Comparison of ENCODE assay signal across 8 mouse cellular contexts in genomic region chr15:97776514-97776913, GRCm38 (mm10). TPM values are rescaled to one million over a fixed set of nuclear protein-coding genes. Genes with fewer than 3 reads are reported as not detected.
DNase-seq lines count a peak whose midpoint lies in the region; ATAC-seq and TF ChIP-seq lines count a peak whose summit lies in the region.

No protein-coding gene starts in this region.

- DNase-seq in A20 (ENCODE audit: low read depth, low spot score), result peak; percentile 80
- DNase-seq in brain, embryonic 14.5 days (ENCODE audit: low read depth), result peak; percentile 72
- peak; percentile 64 for DNase-seq in forelimb bud, embryonic 11.5 days (ENCODE audit: low read depth, low spot score)
- DNase-seq in liver, adult 2 months (ENCODE audit: extremely low read depth, low read depth, low spot score), result no peak
- DNase-seq in retina, embryonic 14.5 days (ENCODE audit: low spot score), result peak; percentile 79
- peak; percentile 54 to 83 for DNase-seq in urinary bladder, postnatal 4 days (ENCODE audit: low spot score in 2 of 2)

- no peaks in the 10 kb centered on the region for H3K27me3 ChIP-seq in intestine, embryonic 16.5 days (replicated peaks; ENCODE audit: control insufficient read depth, insufficient read depth, low read length)
- H3K27me3 ChIP-seq in liver, adult 2 months (ENCODE audit: control insufficient read depth, insufficient read depth, low read length), result no peaks in the 10 kb centered on the region

- no peaks in the 10 kb centered on the region for H3K36me3 ChIP-seq in intestine, embryonic 16.5 days (ENCODE audit: control insufficient read depth, insufficient read depth, low read length)
- no peaks in the 10 kb centered on the region for H3K36me3 ChIP-seq in liver, adult 2 months (ENCODE audit: control insufficient read depth, insufficient read depth, low read length)

- no peak overlapping the region for H3K9ac ChIP-seq in intestine, embryonic 16.5 days (ENCODE audit: low read depth, low read length)
- no peak overlapping the region for H3K9ac ChIP-seq in liver, adult 2 months (ENCODE audit: low read depth, low read length)

- no peaks in the 10 kb centered on the region for H3K79me2 ChIP-seq in liver, adult 2 months (ENCODE audit: control insufficient read depth, insufficient read depth, low read length)

- ATAC-seq in CD4-positive, CD25-positive, alpha-beta regulatory T cell, adult 4 months, result peak; percentile 50
- peak; percentile 64 for ATAC-seq in intestine, embryonic 16.5 days

- H3K27ac ChIP-seq in intestine, embryonic 16.5 days (ENCODE audit: low read length), result no peak overlapping the region
- no peak overlapping the region for H3K27ac ChIP-seq in liver, adult 2 months (replicated peaks; ENCODE audit: insufficient read depth, low read depth, low read length)

- H3K4me1 ChIP-seq in intestine, embryonic 16.5 days (ENCODE audit: control insufficient read depth, insufficient read depth, low read length), result peaks cover 19% of the 10 kb centered on the region
- H3K4me1 ChIP-seq in liver, adult 2 months (ENCODE audit: control insufficient read depth, insufficient read depth, low read length), result peaks cover 5% of the 10 kb centered on the region

- no peak for TF ChIP-seq POLR2A in brain, embryonic 14.5 days (IDR thresholded peaks at IDR 0.05; ENCODE audit: borderline replicate concordance, extremely low read depth, insufficient read depth, insufficient read length, poor library complexity, severe bottlenecking)
- TF ChIP-seq POLR2A in liver, adult 2 months (IDR thresholded peaks at IDR 0.05; ENCODE audit: extremely low read depth, insufficient read depth, low read length), result no peak

- peak; percentile 83 for TF ChIP-seq CTCF in brain, embryonic 14.5 days (IDR thresholded peaks at IDR 0.05; ENCODE audit: borderline replicate concordance, extremely low read depth, insufficient read depth, insufficient read length)
- peak; percentile 94 for TF ChIP-seq CTCF in liver, adult 2 months (IDR thresholded peaks at IDR 0.05; ENCODE audit: low read depth, low read length)

- H3K4me2 ChIP-seq in intestine, embryonic 16.5 days (ENCODE audit: low read depth, low read length), result no peak overlapping the region

- WGBS in intestine, embryonic 16.5 days, result 11% methylated on average over 8 of the region's 8 CpGs
- 15% methylated on average over 8 of the region's 8 CpGs for WGBS in liver, adult 2 months

- no peaks in the 10 kb centered on the region for H3K9me3 ChIP-seq in intestine, embryonic 16.5 days (ENCODE audit: control insufficient read depth, low read length)

- no peak overlapping the region for H3K4me3 ChIP-seq in intestine, embryonic 16.5 days (ENCODE audit: low read length)
- H3K4me3 ChIP-seq in liver, adult 2 months (ENCODE audit: insufficient read depth, low read depth, low read length), result no peak overlapping the region

RNA-seq across cellular contexts. Expression of gene Slc48a1, which starts 1.8 kb away (rescaled TPM):
- polyA plus RNA-seq in CD4-positive, CD25-positive, alpha-beta regulatory T cell, adult 4 months (2017; shearing (Covaris generic)), result 10 to 100 TPM; 33.9 to 37.1 TPM
- polyA plus RNA-seq in brain, embryonic 14.5 days (2012; rRNA removed), result 34.5 and 39.5 TPM in 2 replicates
- 25.4 and 26.9 TPM in 2 replicates for polyA plus RNA-seq in intestine, embryonic 16.5 days (2015; fragmentation: Nextera tagmentation; extraction: Ambion mirVana)
- 15.2 and 21.1 TPM in 2 replicates for total RNA-seq in liver, adult 2 months (2014; rRNA removed)
- 54.9 and 58.6 TPM in 2 replicates for polyA plus RNA-seq in liver, adult 2 months (2012; rRNA removed)

RNA-seq across cellular contexts. Expression of gene Rapgef3, which starts 8.7 kb away (rescaled TPM):
- polyA plus RNA-seq in CD4-positive, CD25-positive, alpha-beta regulatory T cell, adult 4 months (2017; shearing (Covaris generic)), result 1 to 10 TPM in 1 of 2 experiments, under 1 TPM in 1; 0.31 to 1.5 TPM
- polyA plus RNA-seq in brain, embryonic 14.5 days (2012; rRNA removed), result 19.7 and 20.4 TPM in 2 replicates
- polyA plus RNA-seq in intestine, embryonic 16.5 days (2015; fragmentation: Nextera tagmentation; extraction: Ambion mirVana), result 7.9 and 8.5 TPM in 2 replicates
- total RNA-seq in liver, adult 2 months (2014; rRNA removed), result 1.8 and 3.2 TPM in 2 replicates
- polyA plus RNA-seq in liver, adult 2 months (2012; rRNA removed), result 2.7 and 4.9 TPM in 2 replicates

RNA-seq across cellular contexts. Expression of gene Endou, which starts 45.4 kb away (rescaled TPM):
- under 1 TPM in 1 of 2 experiments, not detected in 1; 0.22 TPM for polyA plus RNA-seq in CD4-positive, CD25-positive, alpha-beta regulatory T cell, adult 4 months (2017; shearing (Covaris generic))
- 0.90 and 1.3 TPM in 2 replicates for polyA plus RNA-seq in brain, embryonic 14.5 days (2012; rRNA removed)
- polyA plus RNA-seq in intestine, embryonic 16.5 days (2015; fragmentation: Nextera tagmentation; extraction: Ambion mirVana), result 0.09 and 0.22 TPM in 2 replicates
- total RNA-seq in liver, adult 2 months (2014; rRNA removed), result 0.47 and 0.55 TPM in 2 replicates
- polyA plus RNA-seq in liver, adult 2 months (2012; rRNA removed), result 0.21 and 0.32 TPM in 2 replicates
